Mouse (Mus musculus) liver, adult 2 months (tissue): ENCODE data around the gene Sox5.

Source experiments
- CTCF ChIP-seq: fragments of 200-500 bp; IDR thresholded peaks from 2 replicates; pipeline ENCODE4 v1.5.1; 2011; ENCODE audit warnings: low read depth, low read length, control low read depth
- POLR2A ChIP-seq: fragments of 200-500 bp; IDR thresholded peaks from 2 replicates; pipeline ENCODE4 v1.6.1; 2011; ENCODE audit warnings: low read length, control low read depth; ENCODE audit not compliant: insufficient read depth; ENCODE audit errors: extremely low read depth

GRCm38 (mm10) chr6:144523479-144523878 lies 258.3 kb downstream of the Sox5 start:
- no peak for TF ChIP-seq CTCF
- TF ChIP-seq POLR2A: no peak
